Mouse (Mus musculus) olfactory bulb, adult 2 months (tissue): ENCODE measurements at regions not wholly inside any gene's neighbourhood (a gene's known extent, or its start where the extent isn't known, plus 50 kb on each side); places are given as distances from the start of the nearest gene placed in this dataset.
A peak's percentile ranks its signal among the peaks of the same experiment; 100 is the strongest.

Experiments used
- H3K27ac ChIP-seq: fragments of 200-500 bp; 2 replicates; pipeline ENCODE4 v1.5.1; 2012; ENCODE audit warnings: low read depth, low read length; ENCODE audit not compliant: insufficient read depth
- H3K4me1 ChIP-seq: fragments of 200-500 bp; 2 replicates; pipeline ENCODE4 v1.6.1; 2012; ENCODE audit warnings: low read length; ENCODE audit not compliant: control insufficient read depth, insufficient read depth
- H3K4me3 ChIP-seq: fragments of 200-500 bp; 2 replicates; pipeline ENCODE4 v1.5.1; 2012; ENCODE audit warnings: mild to moderate bottlenecking, low read depth, low read length, moderate library complexity; ENCODE audit not compliant: insufficient read depth
- CTCF ChIP-seq: fragments of 200-500 bp; IDR thresholded peaks from 2 replicates; pipeline ENCODE4 v1.5.1; 2012; ENCODE audit warnings: low read depth, mild to moderate bottlenecking, low read length, moderate library complexity; ENCODE audit not compliant: insufficient read depth
- POLR2A ChIP-seq: fragments of 200-500 bp; IDR thresholded peaks from 2 replicates; pipeline ENCODE4 v1.6.1; 2012; ENCODE audit warnings: mild to moderate bottlenecking, low read depth, low read length, moderate library complexity; ENCODE audit not compliant: insufficient read depth
- WGBS: fragments of 180-500 bp; shearing (Covaris S2); methylation state at CpG from one replicate; pipeline ENCODE4 v1.1.7; 2018; 5-methylcytosine and 5-hydroxymethylcytosine counted together

DNA sequence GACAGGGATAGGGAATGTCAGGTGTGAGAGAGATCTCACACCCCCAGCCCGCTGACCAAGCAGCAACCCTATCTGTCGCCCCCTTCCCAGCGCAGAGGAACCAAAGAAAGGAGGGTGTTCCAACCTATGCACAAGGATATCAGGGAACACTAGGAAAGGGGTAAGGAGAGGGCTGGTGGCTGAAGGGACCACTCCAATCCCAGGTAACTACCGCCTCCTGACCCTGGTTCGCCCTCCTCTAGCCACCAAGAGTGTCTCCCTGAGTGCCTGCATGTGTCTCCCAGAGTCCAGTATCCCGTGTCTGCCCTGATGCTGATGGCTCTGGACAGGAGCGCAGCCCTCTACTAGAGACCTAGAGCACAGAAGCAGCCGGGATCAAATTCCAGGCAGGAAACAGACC lies 167.1 kb upstream of the Azi2 start:
- H3K4me1 ChIP-seq, result peaks cover 10% of the 10 kb centered on the region
- H3K27ac ChIP-seq, result no peak overlapping the region
- 57% methylated on average over 8 of the region's 8 CpGs for WGBS
- TF ChIP-seq POLR2A, result no peak
- no peak for TF ChIP-seq CTCF
- peak overlapping the region; percentile 60 for H3K4me3 ChIP-seq

DNA sequence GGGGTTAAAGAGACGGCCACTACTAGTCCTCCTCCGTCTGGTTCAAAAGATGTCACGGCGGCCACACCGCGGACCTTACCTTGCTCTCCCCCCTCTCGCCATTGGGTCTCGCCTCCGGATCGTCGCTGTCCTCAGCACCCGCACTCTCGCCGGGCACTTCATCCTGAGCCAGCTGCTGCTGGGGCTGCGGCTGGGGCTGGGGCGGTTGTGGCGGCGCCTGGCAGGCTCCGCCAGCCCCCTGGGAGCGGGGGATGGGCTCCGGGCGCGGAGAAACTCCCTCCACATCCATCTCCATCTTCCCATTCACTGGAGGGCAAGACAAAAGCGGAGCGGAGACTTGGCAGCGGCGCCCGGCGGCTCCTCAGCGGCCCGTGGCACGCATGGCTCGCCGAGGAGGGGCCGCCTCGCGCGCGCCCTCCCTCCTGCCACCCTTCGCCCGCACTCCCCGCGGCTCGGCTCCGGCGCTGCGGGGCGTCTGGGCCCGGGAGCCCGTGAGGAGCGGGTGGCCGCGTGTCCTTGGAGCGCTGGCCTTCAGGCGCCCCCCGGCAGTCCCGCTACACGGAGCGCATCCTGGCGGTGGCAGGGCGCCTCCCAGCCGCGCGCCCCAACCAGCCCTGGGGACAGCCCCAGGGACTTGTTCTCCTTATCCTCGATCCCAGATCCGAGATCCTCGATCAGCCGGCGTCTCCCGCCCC lies 167.8 kb upstream of the Azi2 start:
- no peak overlapping the region for H3K27ac ChIP-seq
- TF ChIP-seq POLR2A, result no peak
- TF ChIP-seq CTCF, result no peak
- peak overlapping the region; percentile 60 for H3K4me3 ChIP-seq
- under 1% methylated on average over 70 of the region's 70 CpGs for WGBS
- peaks cover 10% of the 10 kb centered on the region for H3K4me1 ChIP-seq

DNA sequence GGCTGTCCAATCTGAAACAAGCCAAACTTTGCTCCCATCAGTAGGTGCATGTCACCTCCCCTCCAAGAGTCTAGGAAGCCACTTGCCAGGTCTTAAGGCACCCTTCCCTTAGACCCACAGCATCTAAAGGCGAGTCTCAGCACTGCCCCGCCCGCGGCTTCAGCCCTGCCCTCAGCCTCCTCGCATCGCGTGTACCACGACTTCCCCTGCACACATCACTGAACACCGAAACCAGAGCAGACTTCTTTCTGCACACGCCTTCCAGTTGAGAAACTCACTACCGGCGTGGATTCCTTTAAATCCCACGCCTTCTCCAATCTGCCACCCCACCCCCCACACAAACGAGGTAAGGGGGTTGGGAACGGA lies 168.3 kb upstream of the Azi2 start:
- WGBS, result 0% methylated on average over 15 of the region's 15 CpGs
- peak overlapping the region; percentile 60 for H3K4me3 ChIP-seq
- H3K27ac ChIP-seq, result no peak overlapping the region

DNA sequence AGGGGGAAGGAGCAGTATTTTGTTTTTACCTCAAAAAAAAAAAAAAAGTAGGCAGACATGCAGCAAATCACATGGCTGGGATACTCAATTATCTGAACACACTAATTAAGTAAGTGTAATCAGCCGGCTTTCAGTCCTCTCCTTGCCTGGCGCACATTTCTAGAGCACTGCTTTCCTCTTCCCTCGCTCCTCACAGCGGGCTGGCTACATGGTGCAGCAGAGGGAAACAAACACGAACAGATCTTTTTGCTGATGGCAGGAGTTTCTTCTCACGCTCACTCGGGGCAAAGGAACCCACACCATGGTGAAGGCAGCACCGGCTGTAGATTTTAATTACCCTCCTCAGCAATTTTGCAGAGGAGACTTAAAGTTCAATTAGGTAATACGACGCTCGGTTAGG lies 169.7 kb upstream of the Azi2 start:
- Histone ChIP-seq H3K27ac (no peak overlapping the region), H3K4me3 (peak overlapping the region; percentile 13; the same call in 1 of the 2 replicates), H3K4me1 (peaks cover 10% of the 10 kb centered on the region)
- WGBS, result 22% methylated on average over 11 of the region's 11 CpGs
- no peak for TF ChIP-seq CTCF
- no peak for TF ChIP-seq POLR2A

More for the DNA sequence above, 168.3 kb upstream of the Azi2 start:
- peaks cover 10% of the 10 kb centered on the region for H3K4me1 ChIP-seq
- TF ChIP-seq POLR2A (no peak), CTCF (no peak)

DNA sequence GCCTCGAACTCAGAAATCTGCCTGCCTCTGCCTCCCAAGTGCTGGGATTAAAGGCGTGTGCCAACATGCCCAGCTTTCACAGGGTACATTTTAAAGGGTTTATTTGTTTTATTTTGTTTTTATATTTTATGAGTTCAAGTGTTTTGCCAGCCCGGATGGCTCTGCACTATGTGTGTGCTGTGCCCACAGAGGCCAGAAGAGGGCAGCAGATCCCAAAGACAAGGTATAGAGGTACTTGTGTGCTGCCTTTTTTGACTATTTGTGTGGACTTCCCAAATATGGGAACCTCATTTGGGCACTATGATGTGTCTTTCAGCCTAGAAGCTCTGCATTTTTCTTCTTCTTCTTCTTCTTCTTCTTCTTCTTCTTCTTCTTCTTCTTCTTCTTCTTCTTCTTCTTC lies 176.4 kb upstream of the Azi2 start:
- WGBS, result 92% methylated on average over 3 of the region's 3 CpGs

DNA sequence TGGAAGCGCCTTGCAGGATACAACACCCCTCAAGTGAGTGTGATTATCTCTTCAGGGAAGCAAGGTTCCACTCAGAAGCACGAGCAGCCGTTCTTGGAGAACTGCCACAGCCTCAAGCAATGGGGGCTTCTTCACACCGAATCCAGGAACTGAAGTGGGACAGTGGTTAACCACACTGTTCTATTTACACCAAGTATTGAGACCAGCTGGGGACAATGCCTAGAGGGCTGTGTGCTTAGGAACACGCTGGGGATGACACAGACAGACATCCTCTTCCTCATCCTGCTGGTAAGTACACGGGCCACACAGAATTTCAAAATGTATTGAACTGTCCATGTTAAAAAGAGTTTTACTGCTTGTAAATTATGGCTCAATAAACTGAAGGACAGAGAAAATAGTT lies 177.0 kb upstream of the Azi2 start:
- Histone ChIP-seq H3K27ac (no peak overlapping the region), H3K4me1 (no peaks in the 10 kb centered on the region), H3K4me3 (no peak overlapping the region)
- WGBS, result 90% methylated on average over 6 of the region's 6 CpGs
- TF ChIP-seq CTCF (no peak), POLR2A (no peak)

More for the DNA sequence above, 176.4 kb upstream of the Azi2 start:
- Histone ChIP-seq H3K4me1 (no peaks in the 10 kb centered on the region), H3K4me3 (no peak overlapping the region), H3K27ac (no peak overlapping the region)
- TF ChIP-seq CTCF, result no peak
- no peak for TF ChIP-seq POLR2A

DNA sequence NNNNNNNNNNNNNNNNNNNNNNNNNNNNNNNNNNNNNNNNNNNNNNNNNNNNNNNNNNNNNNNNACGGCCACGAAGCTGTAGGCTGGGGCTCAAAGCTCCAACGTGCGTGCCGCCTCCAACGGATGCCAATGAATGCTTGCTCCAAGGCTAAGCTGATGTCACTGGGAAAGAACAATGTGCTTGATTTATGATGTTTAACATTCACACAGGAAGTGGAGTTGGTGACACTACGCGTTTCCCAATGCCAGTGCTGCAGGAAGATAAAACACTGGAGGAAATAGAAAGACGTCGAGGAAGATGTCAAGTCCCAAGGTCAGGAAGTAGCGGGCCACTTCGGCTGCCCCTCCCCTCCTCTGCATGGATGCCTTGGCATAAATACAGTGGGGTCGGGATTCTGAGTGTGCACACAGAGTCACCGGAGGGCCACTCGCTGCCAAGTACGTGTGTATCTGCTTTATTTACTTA lies 180.7 kb upstream of the Azi2 start:
- TF ChIP-seq CTCF, result no peak
- no peak for TF ChIP-seq POLR2A
- H3K4me1 ChIP-seq, result no peaks in the 10 kb centered on the region
- WGBS, result 63% methylated on average over 16 of the region's 16 CpGs

DNA sequence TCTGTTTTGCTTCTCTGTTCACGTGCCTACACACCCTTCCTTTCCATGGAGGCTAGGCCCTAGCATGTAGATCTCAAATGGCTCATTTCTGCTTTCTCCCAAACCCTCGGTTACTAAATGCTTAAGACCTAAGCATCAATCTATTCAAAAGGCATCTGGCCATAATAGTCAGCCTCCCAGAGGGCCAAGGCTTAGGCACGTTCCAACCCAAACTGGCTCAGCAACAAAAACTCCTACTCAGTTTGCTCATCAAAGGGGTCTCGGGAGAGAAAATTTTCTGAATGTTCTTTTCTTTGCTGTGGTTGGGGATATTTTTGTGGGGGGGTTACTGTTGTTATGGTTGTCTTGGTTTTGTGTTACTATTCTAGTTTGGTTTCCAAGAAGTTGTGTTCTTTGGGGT lies 196.8 kb upstream of the Azi2 start:
- TF ChIP-seq POLR2A (no peak), CTCF (no peak)
- H3K4me1 ChIP-seq, result no peaks in the 10 kb centered on the region
- WGBS, result 53% methylated on average over 4 of the region's 4 CpGs
- no peak overlapping the region for H3K4me3 ChIP-seq
- no peak overlapping the region for H3K27ac ChIP-seq

More for the DNA sequence above, 180.7 kb upstream of the Azi2 start:
- Histone ChIP-seq H3K4me3 (no peak overlapping the region), H3K27ac (no peak overlapping the region)

DNA sequence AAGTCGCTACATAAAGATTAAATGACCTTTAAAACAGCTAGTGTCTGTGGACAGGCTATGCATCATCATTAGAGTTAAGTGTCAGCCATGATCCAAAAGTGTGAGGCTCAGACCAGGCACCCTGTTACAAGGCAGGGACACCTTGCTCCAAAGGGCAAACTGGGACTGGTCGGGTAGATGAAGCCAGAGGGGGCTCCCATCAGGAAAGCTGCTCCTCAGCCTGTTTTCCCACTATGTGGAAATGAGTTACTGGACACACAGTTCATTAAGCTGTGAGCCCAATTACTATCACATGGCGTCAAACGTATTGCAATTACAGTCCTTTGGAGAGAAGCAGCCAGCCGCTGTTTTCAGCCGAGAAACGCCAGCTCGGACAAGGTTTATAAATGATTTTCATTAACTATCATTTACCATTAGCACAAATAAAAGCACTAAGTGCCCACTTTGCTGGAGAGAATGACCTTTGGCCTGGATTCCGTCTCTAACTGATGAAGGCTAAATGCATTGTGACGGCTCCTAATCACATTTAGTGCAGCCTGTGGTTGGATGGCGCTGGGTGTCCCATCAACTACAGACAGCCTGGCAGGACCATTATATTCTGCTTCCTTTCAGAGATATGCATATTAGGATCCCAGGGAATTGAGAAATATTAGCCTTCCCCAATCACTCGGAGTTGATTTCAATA lies 203.5 kb upstream of the Azi2 start:
- Histone ChIP-seq H3K27ac (no peak overlapping the region), H3K4me1 (no peaks in the 10 kb centered on the region), H3K4me3 (no peak overlapping the region)
- 51% methylated on average over 12 of the region's 12 CpGs for WGBS
- TF ChIP-seq CTCF (no peak), POLR2A (no peak)

DNA sequence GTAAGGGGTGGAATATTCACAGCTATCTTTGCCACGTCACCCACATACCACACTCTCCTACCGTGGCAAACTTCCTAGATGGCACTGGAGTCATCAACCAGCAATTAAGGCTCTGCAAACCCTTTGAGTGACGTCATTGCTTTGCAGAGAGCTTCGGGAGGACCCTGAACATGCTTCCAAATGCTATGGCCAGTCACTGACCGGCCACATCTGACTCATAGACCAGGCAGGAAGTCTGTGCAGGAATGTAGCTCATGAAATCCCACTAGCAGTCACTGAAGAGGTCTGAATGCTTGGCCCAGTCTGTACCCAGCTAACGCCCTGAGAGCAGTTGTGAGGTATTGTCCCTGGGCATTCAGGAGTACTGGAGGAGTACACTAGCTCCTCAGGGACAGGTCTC lies 203.9 kb upstream of the Rbms3 start:
- H3K4me1 ChIP-seq, result no peaks in the 10 kb centered on the region
- WGBS, result 64% methylated on average over 6 of the region's 6 CpGs

More for the DNA sequence above, 203.9 kb upstream of the Rbms3 start:
- H3K4me3 ChIP-seq, result no peak overlapping the region
- no peak overlapping the region for H3K27ac ChIP-seq
- TF ChIP-seq CTCF (no peak), POLR2A (no peak)
